Mouse (Mus musculus) hematopoietic stem cell, adult 5-6 weeks (primary cell): ENCODE measurements around the gene Znhit3. TPM values are rescaled to one million over a fixed set of nuclear protein-coding genes. Genes with fewer than 3 reads are reported as not detected.
"Not testable (repeated sequence)": the region's sequence is repeated elsewhere in the genome, so short reads cannot be mapped to it uniquely, and the experiment has no call there.

ENCODE experiments used
- ATAC-seq, 2 experiments: fragments of 125-278 bp in 1 of 2; replicated peaks in 1 of 2; 2 replicates each; pipeline ENCODE4 v1.8.0; 2016 to 2017; ENCODE audit warnings: inconsistent platforms in 2 of 2, mild to moderate bottlenecking in 2 of 2, moderate number of reproducible peaks in 2 of 2, low read depth in 1 of 2, moderate TSS enrichment in 1 of 2; ENCODE audit not compliant: low FRiP score in 2 of 2, poor library complexity in 2 of 2, severe bottlenecking in 2 of 2, insufficient read depth in 1 of 2, low TSS enrichment in 1 of 2
- total RNA-seq: library from RNA; stranded (forward); fragments of 172-1452, 232-1000 nt; gene quantifications from 2 replicates; pipeline ENCODE4 v1.2.3, GENCODE M21; 2017

Znhit3 gene
- total RNA-seq, 1 experiment from 2014 or later = 41.6 TPM

DNA sequence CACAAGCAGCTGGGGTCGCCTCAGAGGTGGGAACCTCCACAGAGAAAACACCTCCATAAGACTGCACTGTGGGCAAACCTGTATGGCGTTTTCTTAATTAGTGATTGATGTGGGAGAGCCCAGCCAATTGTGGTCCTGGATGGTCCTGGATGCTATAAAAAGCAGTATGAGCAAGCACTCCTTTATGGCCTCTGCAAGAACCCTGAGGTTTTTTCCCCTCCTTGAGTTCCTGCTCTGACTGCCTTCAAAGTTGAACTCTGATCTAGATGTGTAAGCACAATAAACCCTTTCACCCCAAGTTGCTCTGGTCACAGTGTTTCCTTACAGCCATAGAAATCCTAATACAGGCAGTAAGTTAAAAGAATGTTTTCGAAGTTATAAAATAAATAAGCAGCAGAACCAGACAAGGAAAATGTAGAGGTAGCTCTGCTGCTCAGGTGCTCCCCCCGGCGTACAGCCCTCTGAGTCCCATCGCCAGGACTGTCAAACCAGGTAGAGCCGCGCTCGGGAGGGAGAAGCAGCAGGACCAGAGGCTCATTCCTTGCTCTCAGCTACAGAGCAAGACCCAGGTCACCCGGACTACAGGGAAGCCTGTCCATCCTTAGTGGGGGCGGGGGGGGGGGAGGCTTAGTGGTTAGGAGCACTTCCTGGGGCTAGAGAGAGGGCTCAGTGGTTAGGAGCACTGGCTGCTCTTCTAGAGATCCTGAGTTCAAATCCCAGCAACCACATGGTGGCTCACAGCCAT lies 29.2 kb downstream of the Znhit3 start:
- ATAC-seq = no peak

DNA sequence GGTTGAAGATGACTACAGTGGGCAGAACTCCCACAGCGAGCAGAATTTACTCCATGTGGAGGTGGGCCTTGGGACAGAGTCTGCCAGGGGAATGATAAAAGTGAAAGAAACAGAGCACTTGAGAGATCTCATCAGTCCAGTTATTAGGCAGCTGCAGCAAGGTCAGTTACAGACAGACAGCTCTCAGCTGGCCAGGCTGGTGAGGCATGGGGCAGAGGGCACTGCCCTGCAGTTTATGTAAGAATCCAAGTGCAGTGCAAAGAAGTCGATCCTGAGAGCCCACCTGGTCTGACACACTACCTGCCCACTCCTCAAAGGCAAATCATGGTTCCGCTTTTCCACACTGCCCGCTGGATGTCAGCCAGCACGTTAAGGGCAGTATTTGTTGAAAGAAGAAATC lies 29.9 kb downstream of the Znhit3 start:
- no peak for ATAC-seq

DNA sequence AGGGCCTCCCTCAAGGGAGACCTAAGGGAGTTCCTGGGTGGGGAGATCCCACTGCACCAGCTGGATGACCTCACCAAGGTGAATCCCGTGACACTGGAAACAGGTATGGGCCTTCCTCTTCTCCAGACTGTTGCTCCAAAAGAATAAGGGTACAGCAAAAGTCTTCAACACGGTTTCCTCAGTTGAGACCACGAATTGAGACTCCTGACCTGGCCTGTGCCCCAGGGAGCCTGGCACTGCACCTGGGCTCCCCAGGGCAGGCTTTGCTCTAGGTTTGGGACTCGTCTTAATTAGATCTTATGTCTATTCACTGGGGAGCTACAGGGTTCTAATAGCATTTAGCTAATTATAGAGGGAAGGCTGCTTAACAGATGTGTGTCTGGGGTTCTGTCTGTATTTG lies 30.9 kb downstream of the Znhit3 start:
- ATAC-seq = no peak

DNA sequence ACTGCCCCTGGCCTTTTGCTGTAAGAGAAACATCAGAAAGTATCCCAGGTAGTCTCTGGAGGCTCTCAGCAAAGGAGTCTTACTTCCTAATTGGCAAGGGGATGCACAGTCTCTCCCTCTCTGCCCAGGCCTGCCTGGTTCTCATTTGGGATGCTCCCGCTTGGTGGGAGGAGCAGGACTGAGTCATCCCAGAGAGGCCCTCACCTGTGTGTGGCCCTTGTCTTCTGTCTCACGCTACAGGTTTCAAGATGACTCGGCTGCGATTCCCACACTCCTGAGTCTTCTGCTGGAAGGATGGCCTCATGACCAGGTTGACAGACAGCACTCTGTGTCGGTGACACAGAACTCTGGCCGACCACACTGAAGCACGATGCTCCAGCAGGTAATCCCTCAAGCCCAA lies 33.8 kb downstream of the Znhit3 start:
- ATAC-seq = no peak

DNA sequence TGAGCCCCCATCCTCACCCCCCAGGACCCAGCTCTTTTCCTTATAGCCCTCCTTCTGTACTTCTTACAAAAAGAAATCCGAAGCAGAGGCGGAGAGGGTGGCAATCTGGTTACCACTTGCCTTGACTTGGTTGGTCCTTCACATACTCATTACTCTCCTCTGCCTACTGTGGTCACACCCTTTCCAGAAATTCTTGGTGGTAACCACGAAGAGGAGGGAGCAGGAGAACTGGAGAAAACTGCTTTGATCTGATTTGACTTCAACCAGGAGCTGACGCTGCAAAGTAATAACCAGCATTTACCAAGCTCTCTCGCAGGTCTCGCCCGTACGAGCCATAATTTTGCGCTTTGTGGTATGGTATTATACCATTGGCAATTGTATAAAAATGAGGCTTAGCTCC lies 35.2 kb downstream of the Znhit3 start:
- ATAC-seq = no peak

DNA sequence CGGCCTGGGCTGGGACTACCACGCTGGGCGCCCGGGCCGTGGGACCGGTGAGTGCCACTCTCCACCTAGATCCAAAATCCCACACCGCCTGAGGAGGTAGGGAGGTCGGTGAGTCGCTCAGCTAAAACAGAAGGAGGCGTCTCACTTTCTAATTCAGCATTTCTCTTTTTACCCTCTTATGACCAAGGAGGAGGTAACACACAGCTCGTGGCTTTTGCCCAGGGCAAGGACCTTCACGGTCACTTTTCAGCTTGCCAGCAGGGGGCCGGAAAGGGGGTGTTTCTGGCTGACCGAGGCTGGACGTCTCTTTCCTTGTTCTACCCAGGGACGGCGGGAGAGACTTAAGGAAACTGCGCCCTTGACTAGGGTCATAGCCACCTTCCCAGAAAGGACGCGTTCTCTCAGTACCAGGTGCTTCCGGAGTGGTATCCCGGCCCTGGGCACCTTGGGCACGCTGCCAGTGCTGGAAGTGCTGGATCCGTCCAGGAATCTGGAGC lies 35.7 kb downstream of the Znhit3 start:
- peak; percentile 46 to 52 for ATAC-seq

DNA sequence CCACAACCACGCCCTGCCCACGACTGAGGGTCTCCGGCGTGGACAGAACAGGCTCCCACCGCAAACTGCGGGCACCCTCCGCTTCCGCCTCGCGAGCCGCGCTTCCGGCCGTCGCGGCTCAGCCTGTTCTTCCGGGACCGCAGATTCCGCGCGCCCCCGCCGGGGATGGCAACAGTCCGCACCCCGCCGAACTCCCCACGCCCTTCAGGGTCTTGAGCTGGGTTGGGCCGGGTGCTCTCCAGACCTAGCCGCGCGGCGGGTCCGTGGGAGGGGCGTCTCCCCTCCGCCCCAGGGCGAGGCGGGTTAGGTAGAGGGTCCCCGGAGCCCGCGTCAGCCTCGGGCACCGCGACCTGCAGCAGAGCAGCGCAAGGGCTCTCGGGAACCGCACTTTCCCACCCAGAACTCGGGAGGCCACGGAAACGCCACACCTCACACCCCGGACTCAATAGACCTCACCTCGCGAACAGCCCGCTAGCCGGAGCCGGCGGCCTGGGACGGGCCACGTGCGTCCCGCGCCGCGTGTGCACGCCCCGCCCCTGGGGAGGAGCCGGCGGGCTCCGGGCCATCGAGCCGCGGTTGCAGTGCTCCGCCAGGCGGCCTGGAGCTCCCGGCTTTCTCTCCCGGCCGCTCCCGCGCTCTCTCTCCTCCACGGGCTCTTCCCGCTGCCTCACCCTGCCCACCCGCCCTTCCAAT lies 36.2 kb downstream of the Znhit3 start, which contains the start of the genes Myo19 and Pigw:
TSS of gene Myo19 (plus strand) at position 377 of the 693 bp plus-strand sequence.
TSS of gene Pigw (minus strand) at position 514 of the 693 bp plus-strand sequence.
- peak; percentile 75 to 87 for ATAC-seq

DNA sequence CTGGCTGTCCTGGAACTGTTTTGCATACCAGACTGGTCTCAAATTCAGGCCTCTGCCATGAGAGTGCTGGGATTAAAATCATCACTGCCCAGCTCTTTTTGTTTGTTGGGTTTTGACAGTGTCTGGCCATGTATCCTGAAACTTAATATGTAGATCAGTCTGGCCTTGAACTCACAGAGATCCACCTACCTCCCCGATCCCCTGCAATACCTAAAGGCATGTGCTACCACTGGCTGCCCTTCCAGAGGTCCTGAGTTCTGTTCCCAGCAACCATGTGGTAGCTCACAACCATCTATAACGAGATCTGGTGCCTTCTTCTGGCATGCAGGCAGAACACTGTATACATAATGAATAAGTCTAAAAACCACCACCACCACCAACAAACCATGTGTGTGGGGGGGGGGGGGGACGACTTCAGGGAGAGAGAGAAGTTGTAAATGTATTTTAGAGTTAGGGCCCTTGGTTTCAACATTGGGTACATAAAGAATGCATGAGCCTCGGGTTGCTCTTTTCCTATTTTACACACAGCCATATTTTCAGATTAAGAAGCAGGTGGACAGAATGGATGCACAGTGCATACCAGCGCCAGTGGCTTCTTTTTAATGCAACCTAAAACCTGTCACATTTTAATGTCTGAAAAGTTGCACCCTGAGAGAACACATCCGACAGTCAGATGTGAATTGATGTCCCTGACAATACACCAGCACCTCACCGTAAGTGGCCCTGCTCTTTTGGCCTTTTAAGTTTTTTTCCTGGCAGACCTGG lies 37.0 kb downstream of the Znhit3 start:
- no peak for ATAC-seq

DNA sequence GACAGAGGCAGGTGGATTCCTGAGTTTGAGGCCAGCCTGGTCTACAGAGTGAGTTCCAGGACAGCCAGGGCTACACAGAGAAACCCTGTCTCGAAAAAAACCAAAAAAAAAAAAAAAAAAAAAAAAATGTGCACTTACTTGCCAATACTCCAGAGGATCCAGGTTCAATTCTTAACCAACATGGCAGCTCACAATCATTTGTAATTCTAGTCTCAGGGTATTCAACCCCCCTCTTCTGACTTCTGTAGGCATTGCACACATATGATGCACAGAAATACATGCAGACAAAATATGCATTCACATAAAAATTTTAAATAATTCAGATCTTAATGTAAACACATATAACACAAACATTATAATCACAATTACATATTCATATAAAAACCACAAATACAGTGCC lies 40.1 kb downstream of the Znhit3 start:
- not testable (repeated sequence) for ATAC-seq

DNA sequence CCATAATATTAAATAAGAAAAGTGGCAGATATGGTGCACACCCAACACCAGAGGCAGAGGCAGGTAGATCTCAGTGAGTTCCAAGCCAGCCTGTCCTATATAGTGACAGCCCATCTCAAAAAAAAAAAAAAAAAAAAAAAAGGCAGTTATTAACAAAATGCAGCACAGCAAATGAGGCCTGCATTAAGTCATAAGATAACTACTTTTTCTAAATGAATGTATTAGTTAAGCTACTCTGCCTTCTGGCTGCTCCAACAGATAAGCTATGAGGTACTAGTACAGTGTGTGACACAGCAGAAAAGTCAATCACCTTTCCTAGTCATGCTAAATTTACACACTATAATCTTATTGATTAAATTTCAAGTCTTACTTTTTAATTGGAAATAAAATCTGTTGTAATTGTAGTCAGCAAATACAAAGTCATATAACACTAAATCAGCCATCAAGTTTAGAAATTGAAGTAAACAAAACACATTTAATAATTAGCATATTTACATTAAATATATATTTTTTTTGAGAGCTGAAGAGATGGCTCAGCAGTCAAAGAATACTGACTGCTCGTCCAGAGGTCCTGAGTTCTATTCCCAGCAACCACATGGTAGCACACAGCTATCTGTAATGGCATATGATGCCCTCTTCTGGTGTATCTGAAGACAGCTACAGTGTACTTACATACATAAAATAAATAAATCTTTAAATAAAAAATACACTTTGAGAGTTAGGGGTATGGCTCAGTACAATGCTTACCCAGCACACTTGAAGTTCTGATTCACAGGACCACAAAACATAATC lies 42.9 kb downstream of the Znhit3 start:
- no peak for ATAC-seq

DNA sequence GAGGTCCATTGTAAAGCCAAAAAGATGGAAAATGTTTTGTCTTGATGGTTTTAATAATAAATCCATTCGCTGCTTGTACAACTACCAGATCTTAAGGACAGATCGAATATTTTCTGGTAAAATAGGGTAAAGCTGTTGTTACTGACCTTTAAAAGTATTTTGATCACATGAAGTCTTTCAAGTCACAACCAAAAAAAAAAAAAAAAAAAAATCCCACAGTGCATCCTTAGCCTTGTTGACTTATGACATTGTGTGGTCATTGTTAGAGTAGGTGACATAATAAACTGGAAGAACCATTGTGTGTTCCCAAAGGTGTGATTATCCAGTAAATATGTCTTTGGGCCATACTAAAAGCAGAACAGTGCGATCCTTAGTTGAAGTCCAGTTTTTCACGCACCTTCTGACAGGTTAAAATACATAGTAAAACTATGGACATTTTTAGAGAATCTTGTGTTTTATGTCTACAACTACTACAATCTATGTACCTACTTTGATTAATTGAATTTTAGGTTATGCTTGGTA lies 44.6 kb downstream of the Znhit3 start:
- no peak for ATAC-seq

DNA sequence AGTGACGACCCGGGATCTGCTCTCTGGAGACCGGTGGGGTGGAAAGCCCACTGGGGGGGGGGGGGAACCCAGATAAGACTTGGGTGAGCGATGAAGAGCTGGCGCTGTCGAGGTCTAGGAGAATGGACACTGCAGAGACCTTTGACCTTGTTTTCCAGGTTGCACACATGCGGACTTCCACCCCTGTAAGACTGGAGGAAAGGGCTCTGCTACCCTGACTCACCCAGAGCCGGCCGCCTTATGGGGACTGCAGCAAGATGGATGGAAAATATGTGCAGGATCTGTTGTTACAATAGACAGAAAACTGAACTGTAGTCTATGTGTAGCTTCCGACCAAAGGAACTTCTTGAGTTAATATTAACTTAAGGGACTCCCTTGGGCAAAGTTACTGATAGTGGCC lies 45.1 kb downstream of the Znhit3 start:
- ATAC-seq = peak in 1 of 2 experiments; percentile 1; a peak in 2 of 4 replicates

DNA sequence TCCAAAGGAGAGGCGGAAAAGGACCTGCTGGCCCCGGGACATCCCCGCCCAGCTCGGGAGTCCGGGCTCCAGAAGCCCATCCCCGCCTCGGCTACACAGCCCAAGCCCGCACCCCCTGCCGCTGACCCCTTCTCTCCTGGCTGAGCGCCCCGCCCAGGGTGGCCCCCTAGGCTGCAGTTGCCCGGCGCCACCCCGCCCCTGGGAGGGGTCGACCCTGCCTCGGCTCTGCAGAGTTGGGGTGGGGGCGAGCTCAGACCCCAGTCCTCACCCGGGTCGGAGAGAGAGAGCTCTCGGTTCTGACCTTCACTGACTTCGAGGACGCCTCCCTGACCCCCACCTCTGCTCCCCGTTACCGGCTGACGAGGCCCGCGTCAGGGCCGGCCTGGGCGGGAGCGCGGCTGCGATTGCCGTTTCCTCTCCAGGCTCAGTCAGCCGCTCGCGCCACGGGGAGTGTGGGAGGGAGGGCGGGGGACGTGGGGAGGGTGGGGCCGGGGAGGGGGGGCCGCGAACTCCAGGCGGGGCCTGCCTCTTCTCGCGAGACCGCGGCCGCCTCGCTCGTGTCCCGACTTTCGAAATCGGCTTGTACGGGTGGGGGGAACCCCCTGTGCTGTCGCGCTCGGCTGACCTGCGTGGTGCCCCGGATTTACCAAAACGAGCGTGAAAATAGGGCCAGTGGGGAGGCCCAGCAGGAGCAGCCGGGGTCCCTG lies 45.7 kb downstream of the Znhit3 start, which contains the start of gene Ggnbp2:
TSS of gene Ggnbp2 (minus strand) at position 481 of the 707 bp plus-strand sequence.
- peak; percentile 62 to 74 for ATAC-seq

DNA sequence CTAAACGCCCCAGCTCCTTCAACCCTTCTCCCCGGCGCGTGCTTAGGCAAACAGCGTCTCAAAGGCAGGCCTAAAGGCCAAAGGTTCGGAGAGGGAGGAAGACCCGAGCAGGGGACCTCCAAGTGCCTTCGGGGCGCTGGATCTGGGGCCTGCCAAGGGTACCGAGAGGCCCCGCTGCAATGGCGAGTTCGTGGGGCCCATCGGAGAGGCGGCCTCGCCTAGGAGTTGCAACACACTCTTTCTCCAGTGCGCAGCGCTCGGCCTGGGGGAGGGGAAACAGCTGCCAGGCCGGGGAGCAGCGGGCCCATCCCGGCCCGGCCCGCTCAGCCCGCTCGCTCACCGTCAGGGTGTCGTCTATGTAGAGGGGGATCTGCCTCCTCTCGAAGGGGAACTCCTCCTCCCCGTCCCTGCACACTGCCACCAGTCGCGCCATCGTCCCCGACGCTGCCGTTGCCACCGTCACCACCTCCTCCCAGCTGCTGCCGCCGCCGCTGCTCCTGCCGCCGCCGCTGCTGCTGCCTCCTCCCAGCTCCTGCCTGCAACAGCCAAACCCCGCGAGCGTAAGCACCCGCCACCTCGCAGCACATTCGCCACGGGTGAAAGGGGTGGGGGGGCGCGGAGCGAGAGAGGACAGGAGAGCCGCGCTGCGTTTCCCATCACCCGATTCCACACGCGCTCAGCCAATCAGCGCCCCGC lies 46.5 kb downstream of the Znhit3 start:
- peak; percentile 78 to 81 for ATAC-seq

DNA sequence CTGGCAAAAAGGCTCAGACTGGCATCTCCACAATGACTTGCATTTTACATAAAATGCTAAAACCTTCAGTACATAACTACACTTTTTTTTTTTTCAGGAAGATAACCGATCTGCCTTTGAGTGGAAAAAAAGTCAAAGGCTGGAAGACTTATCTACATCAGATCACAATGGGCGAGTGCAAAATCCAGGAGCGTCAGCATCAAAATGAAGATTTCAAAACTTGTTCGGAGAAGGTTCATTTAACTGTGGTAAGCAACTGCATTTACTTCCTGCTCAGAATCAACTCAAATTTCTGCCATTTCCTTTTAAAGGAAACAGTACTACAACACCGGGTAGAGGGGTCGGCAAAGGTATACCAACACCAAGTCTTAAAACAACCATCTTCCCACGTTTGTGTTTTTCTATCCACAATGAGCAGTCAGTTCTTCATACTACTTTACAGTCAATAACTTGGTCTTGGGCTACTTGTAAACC lies 47.3 kb downstream of the Znhit3 start:
- ATAC-seq = no peak

DNA sequence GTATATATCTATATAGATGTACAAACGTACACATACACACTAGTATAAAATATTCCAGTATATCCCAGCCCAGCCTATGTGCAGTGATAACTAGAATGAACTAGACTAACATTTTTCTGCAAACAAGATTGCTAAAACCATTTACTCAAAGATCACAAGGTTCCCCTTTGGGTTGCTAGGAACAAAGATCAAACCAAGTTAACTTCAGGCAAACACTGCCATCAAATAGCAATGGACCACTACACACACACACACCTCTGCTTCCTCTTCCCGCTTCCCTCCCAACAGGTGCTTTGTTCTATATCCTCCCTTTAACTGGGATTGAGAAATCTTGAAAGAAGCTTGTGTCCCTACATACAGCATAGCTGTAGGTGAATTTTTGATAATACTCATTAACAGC lies 48.6 kb downstream of the Znhit3 start:
- no peak for ATAC-seq
